Mouse (Mus musculus) retina, embryonic 14.5 days (tissue): ENCODE results near the gene 2410131K14Rik.

Experiments used
- DNase-seq: peaks from one replicate; pipeline ENCODE4 v3.0.0-alpha.2; 2015; ENCODE audit warnings: low spot score

Gene 2410131K14Rik

DNA sequence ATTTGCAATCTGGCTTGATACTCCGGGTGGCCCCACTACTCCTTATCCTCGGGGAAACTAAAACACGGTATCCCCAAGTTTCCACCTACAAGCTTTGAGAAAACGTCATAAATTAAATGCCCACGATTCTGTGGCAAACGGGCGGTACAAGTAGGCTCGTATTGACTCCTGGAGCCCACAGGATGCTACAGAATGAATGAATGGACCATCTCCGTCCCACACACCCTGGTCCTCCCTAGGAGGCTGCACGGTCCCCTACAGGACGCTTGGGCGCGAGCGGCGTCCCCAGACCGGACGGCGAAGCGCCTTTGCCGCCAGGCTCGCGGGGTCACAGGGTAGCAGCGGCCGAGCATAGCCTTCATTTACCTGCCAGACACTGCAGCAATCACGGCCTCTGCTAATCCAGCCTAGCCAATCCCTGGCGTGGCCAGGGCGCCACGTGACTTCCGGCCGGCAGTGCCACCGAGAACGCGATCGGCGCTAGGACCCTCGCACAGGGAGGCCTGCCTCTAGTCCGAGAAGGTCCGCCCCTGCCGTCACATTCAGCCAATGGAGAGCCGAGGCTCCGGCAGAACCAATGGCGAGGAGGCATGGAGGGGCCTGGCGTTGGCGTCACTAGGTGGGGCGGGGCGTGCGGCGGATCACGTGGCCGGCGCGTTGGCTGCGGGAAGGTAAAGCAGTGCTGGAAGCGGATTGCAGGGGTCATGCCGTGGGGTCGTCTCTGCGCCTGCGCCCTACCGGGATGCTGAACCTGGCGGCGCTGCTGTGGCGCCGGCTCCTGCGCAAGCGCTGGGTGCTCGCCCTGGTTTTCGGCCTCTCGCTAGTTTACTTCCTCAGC is at the start of gene 2410131K14Rik, which contains the start of gene Rnft2:
2410131K14Rik (plus strand) TSS at position 622 of the 838 bp plus-strand sequence.
Rnft2 (minus strand) TSS at position 511 of the 838 bp plus-strand sequence.
- DNase-seq: peak; percentile 99

DNA sequence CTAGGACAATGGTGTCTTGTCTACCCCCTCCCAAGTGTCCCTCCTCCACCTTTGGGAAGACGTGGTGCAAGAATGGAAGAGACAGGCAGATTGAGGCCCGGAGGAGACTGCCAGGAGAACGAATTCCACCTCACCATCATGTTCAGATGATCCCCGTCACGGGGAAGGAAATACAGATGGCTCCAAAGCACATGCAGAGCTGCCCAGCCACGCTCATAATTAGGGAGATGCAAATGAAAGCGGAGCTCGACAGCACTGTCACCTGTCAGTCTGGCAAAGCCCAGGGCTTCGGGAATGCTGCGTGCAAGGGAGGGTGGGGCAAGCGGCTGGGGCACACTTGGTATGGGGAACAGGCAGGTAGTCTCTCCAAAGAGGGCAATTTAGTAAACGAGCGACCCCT is 47.6 kb upstream of the 2410131K14Rik start:
- no peak for DNase-seq

DNA sequence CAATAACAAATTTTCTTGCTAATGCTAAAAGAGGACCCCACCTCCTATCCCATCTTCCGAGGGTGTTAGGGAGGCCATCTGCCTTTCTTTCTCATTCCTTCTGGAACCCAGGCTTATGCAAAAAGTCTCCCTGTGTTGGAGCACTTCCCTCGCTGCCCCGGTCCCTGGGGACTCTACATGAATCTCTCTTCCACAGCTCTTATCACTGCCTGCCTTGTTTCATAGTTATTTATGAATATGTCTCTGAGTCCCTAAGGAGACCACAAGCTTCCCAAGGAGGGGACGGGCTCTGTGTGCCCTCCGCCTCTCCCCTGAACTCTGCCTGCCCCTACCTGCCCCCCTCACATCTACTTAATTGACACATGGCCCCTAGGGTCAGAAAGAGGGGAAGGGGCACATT is 45.4 kb upstream of the 2410131K14Rik start:
- no peak for DNase-seq

DNA sequence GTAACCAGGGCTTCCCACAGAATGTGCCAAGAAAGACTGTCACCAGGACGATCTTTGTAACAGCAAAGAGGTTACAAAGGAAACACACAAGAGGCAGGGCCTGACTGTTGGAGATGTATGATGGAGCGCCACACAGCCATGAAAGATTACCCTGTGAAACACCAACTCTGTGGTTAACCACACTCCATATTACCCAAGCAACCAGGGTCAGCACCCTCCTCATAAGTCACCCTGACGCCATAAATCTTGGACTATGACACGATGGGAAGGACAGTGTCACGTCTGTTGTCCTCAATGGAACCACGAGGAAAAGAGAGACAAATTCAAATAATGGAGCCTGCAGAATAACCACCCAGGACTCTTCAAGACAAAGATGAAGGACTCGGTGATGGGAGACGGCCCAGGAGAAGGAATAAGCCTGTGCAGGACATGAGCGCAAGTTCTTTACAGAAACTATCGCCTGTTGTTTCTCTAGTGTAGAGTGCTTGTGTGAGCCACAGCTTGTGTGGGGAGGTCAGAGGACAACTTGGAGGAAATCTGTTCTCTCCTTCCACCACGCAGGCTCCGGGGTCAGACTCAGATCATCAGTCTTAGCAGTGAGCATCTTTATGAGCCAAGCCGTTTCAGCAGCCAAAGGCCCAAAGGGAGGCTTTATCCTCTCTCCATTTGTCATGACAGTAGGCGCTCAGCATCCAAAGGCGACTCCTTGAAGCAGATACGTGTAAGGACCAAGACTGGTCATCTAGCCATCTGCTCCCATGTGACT is 40.2 kb upstream of the 2410131K14Rik start:
- no peak for DNase-seq

DNA sequence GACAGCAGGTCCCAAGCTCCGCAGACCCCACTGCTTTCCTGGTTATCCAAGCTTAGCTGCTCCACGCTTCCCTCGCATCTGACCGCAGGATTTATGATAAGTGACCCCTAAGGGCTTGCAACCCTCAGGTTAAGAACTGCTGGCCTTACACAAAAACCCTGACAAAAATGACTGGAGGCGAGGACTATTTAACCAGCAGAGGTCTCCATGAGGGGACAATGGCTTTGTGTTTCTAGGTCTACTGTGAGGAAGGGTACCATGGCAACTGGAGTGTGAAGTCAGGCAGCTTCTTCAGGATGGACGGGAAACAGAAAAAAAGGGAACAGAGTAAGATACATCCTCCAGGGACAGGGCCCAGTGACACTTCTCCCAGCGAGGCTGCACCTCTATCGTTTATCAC is 39.2 kb upstream of the 2410131K14Rik start:
- DNase-seq: no peak

DNA sequence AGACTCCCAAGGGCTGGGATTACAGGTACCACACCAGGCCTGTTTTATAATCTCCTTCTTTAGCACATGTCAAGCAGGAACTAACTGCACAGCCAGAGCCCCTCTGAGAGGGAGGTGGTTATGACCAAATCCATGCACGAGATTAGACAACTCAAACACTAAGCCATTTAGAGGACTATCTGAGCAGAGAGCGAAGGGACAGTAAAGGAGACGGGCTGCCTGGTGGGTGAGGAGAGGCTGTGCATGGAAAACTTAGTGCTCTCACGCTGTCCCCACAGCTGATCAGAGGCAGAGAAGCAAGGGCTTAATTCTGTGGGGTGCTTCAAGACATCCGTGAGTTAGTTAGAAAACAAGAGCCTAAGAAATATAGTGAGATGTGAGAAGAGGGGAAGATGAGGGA is 31.0 kb upstream of the 2410131K14Rik start:
- no peak for DNase-seq

DNA sequence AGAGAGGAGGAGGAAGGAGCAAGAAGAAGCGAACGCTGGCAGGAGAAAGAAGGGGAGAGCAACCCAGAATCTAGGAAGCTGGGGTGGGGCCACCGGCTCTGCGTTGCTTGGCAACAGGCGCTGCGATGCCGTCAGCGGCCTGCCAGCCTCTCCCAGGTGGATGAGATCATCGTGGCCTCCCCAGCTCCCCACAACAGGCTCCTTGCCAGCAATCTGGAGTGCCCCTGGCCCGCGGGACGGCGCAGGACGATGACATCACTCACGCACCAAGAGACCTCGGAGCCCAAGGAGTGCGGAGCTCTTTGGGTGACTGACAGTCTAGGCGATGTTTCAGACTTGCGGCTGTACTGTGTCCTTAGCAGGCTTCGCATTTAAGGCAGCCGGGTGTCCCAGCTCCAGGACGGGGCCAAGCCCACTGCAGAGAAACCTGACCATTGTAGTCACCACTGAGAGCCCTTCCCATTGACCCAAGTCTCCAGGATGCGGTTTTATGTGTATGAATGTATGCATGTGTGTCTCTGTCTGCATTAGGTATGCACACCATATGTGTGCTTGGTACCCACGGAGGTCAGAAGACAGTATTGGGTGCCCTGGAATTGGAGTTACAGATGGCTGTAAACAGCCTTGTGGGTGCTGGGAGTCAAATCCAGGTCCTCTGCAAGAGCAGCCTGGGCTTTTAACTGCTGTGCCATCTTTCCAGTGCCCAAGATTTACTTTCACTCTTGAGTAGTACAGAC is 30.4 kb upstream of the 2410131K14Rik start:
- DNase-seq: peak; percentile 72

DNA sequence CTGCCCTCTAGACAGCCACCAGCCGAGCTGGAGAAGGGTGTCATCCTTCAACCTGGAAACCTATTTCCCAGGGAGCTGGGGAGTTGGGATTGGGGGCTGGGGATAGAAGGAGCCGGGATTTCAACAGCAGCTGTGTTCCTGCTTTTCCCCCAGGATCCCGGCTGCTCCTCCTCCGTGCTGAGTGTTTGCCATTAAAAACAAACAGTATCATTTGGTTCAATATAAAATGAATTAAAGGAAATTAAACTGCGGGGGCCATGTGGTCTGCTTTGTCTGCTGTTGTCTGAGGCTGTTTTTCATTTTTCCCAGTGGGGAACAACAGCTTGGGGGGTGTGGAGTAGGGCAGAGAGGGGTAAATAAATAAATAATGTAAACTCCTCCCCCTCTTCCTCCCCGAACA is 27.6 kb upstream of the 2410131K14Rik start:
- DNase-seq: no peak

DNA sequence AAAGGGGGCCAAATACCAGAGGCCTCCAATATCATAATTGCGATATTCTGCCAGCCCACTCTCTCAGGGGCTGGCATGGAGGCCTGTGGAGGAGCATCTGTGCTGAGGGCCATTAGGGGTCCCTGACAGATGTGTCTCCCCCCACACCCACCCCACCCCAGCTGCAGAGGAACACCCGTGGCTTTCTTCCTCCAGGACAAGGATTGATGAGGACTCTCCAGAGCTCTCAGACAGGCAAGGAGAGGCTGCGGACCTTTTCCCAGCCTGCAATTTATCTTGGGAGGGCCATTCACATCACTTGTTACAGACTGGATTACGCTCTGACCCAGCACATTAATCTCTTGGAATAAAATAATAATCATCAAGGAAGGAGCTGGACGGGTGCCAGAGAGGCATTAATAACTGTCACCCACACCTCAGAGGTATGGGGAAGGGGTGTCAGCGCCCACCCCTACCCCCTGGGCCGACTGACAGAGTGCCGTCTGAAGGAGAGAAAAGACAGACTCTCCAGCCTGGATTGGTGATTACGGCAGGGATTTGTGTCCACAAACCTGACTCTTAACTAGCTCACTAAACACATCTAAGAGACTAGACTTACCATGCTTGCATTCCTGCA is 21.8 kb upstream of the 2410131K14Rik start:
- no peak for DNase-seq

DNA sequence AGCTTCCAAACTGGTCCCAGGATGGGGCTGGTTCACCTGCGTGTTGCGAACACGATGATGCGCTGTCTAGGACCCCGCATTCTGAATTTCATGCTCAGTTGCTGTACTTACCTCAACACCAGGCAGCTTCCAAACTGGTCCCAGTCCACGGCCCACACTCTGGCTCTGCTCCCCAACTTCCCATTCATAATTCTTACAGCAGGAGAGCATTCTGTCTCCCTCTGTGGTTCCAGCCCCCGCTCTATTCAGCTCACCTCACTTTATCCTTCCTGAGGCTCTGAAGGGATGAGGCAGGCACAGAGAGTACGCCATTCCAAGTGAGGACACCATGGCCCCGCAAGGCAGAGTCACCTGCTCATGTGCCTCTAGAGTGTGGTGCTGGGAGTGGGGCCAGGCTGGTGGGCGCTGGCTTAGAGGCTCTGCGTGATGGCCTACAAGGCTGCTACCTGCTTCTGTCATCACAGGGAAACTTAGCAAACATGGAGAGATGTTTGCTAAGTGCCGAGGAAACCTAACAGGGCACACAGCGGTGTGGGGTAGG is 14.9 kb upstream of the 2410131K14Rik start:
- no peak for DNase-seq

DNA sequence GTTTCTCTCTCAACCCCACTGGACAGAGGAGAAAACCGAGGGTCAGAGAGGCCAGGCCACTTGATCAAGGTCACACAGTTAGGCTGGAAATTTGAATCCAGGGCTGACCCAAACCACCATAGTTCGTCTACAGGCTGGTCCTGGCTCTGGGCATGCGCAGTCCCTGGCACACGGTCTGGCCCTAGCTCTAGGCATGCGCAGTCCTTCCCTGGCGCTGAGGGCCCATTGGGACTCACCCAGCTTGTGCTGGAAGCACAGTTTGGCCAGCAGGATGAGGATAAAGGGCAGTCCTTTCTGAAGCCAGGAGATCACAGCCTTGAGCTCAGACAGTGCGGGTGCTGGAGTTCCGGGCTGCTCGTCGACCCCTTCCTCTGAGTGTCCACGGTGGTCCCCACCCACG is 8.1 kb upstream of the 2410131K14Rik start:
- no peak for DNase-seq

DNA sequence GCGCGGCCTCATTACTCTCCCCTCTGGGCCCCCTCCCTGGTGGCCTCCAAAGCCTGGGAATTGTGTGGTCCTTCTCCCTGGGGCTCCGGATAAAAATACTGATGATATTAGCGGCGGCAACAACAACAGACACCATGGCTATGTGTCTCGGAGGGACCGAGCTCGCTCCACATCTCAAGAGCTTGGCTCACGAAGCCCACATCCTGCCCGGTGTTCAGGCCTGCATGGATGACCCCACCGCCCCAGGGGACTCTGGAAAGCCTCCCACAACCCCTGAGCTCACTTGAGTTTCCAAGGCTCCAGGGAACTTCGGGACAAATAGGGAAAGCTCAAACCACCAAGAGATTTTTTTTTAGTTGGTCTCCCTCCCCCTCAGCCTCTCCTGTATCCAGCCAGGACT is 5.4 kb upstream of the 2410131K14Rik start:
- no peak for DNase-seq

DNA sequence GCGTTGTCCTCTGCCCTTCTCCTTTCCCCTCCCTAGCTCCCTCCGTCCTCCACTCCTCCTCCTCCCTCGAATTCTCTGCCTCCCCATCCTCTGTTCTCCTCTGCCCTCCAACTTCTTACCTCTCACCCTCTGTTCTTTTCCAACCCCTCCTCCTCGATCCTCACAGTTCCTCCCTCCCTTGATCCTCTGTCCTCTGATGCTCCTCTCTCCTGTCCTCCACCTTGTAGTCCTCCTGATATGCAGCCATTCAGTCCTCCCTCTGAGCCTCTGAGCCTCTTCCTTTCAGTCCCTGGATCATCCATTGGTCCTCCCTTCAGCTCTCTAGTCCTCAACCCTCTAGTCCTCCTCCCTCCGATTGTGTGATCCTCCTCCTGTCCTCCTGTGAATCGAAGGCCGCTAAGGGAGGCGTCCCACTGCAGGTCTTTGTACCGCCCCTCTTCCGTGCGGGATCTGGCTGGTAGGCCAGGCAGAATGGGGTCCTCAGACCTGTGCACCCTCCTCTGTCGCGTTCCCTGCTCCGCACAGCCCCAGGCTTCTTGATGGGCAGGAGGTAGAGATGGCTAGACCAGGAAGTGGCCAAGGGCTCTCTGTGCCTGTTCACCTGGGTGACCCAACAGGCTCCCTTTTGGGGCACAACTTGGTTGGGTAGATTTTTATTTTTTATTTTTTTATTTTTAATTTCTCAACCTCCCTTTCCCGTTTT is 730 bp downstream of the 2410131K14Rik start:
- DNase-seq: peak; percentile 23

DNA sequence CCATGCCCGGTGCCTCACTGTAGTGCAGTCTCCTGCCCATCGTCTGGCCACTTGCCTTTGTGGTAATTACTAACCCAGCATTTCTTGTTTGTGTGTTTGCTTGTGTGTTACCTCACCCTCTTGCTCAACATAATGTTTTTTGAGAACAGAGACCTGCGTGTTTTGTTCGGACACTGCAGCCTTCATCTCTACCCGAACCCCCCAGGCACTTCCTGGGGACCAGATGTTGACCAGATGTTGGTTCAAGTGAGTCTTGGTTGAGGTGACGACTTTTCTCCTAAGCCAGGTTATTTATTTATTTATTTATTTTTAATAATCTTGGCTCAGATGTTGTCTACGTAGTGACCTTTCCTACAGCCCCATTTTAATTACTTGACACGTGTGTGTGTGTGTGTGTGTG is 2.4 kb downstream of the 2410131K14Rik start:
- DNase-seq: no peak

DNA sequence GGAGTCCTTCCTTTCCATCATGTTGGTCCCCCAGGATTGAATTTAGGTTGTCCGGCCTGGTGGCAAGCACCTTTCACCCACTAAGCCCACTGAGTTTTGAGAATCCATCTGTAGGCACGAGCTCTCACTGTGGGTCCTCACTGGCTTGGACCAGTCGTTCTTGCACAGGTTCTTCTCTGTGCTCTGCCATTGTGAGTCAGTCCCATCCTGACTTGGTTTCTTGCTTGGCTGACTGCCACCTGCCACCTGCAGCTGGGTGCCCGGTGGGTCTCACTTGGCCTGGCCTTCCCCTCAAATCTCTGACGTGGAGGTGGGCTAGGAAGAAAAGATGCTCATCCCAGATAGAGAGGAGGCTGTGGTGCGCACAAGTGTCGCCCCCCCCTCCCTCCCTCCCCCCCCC is 6.0 kb downstream of the 2410131K14Rik start:
- DNase-seq: no peak

DNA sequence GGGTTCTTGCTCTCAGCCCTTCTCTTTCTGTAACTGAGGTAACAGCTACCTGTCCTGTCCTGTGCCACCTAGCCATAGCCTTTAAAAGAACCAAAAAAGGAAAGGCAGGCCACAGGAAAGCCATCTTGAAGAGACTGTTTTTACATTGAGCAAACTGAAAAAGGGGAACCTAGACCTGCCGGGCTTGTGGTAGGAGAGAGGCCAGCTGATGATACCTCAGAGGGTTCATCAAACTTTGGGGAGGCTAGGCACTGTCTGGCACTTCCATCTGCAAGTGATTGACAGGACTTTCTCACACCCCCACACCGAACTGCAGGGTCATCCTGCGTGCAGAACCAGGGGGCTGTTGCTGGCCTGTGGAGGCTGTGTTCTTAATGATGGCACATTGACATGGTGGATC is 8.5 kb downstream of the 2410131K14Rik start:
- no peak for DNase-seq

DNA sequence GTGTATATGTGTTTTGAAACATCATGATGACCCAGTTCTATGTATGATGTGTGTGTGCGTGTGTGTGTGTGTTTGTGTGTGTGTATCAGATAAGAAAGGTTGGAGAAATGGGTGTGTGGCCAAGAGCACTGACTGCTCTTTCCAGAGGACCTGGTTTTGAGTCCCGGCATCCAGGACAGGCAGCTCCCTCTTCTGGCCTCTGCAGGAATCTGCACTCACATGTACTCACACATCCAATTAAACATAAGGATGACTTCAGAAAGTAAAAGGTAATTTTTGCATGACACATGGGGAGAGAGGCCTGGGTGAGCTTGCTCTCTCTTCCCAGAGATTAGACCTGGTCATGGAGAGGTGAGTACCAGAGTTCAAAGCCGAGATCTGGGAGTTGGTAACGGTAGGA is 12.0 kb downstream of the 2410131K14Rik start:
- no peak for DNase-seq

DNA sequence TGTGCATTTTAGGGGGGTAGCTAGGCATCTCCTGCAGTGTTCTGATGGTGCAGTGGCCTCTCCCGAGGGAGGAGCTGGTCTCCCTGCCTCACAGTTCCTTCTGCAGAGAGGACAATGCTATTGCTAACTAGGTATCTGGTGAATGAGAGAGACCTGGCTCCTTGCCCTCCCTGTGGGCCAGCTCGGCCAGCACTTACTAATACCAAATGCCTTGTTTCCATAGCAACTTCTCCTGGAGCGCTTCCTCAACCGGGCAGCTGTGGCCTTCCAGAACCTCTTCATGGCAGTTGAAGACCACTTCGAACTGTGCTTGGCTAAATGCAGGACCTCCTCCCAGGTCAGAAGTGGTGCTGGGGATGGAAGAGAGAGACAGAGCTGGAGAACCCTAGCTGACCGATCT is 14.1 kb downstream of the 2410131K14Rik start:
- no peak for DNase-seq

DNA sequence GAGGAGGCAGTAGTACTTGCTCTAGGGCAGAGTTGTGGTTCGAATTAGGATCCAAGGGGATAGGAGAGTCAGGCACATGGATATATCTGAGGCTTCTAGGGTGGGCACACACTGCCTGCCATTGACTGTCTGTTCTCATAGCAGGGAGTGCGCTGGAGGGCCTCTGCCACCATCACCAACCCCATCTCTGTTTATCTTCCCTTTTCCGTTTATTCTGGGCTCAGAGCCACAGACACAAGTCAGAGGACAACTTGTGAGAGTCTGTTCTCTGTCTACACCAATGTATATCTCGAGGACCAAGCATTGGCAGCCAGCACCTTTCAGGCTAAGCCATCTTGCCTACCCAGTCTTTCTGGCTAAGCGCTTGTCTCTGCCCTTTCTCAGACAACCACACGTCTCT is 14.6 kb downstream of the 2410131K14Rik start:
- no peak for DNase-seq

DNA sequence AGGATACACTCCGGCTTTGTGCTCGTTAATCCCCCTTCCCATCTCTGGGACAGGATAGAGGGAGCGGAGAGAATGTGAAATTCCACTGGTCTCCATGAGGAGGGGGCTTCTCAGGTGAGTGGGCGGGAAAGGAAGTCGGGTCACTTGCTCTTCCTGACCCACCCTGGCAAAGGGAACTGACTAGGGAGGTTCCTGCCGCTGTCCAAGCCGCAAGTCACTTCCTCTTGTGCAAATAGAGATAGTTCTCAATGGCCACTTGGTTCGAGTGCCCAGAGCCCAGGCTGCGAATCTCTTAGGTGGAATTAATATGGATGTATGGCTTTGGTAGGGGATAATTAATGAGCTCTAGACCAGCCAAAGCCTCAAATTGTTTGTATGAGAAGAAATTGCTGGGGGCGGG is 15.0 kb downstream of the 2410131K14Rik start:
- no peak for DNase-seq

DNA sequence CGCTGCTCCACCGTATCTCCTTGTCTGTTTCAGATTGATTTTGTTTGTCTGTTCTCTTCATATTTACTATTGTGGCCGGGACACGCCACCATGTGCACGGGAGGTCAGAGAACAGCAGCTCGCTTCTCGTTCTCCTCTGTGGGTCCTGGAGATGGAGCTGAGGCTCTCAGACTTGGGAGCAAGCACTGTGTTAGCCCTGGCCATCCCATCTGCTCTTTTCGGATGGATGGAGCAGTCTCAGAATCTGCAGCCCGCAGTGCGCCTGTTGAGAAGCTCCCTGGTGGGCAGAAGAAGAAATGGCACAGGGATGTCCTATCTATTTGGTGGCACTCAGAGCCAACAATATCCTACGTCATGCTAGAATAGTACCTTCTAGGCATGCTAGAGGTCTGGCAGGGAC is 15.6 kb downstream of the 2410131K14Rik start:
- DNase-seq: no peak
